Mouse (Mus musculus) v-Abl transformed pro-B cells (cell line): ENCODE measurements around the gene Tctex1d4.

Experiments used
- in situ Hi-C, 2 experiments: fragments of 400-800 bp; cut with MboI; formaldehyde crosslinking; loops; one replicate each; pipeline ENCODE4 v1.15.1; 2025; ENCODE audit not compliant: unreplicated experiment in 2 of 2

Tctex1d4 gene

DNA sequence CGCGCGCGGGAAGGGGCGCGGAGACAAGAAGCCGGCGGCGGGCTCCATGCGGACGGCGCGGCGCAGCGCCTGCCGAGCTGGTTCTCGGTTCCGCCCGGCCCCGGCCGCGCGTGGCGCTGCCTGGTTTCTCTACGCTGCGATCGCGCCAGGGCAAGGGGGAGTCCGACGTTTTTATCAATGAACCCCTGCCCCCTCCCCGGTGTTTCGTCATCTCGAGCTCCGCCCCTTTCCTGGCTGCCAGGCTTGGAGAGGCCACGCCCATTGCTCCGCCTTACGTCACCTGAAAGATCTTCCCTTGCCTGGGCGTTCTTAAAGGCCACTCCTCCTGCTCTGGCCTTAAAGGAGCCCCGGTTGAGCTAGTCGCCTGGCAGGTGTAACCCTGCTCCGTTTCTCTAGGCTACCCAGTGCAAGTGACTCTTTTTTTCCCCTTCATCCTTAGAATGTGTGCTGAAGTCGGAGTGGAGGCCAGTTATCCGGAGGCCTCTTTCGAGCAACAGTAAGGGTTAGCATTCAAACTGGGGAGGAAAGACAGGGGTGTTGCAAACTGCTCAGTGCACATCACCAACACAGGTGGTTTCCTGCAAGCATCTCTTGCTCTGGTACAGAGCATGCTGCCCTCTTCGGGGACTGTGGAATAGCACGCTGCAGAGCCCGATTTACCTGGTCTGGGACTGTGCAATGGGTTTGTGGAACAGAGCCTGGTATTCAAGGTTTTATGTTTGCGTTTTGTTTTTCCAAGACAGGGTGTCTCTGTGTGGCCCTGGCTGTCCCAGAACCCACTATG is 7.4 kb downstream of the Tctex1d4 start, which contains the start of gene Plk3:
TSS of gene Plk3 (minus strand) at position 147 of the 784 bp plus-strand sequence.
- in situ Hi-C loops, result loop anchor here (10.0 to 25.0 kb wide), 3 partner anchors 422 to 997 kb away; partner anchors contain the start of genes Ccdc163 (in 1 of the 2), Mmachc (in 1 of the 2) and Tesk2 (in 1 of the 2)

DNA sequence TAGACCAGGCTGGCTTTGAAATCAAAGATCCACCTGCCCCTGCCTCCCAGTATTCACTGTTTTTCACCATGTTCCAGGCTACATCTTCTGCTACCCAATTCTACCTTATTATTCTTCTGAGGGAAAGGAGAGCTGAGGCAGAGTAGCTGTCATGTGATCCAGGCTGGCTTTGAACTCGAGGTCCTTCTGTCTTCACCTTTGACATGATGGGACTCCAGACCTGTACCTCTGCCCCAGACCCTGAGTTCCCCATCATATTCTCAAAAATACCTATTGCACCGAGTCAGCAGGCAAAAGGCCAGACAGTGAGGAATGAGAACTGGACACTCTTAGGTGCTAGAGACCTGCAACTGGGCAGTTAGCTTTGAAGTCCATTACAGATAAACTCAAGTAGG is 8.0 kb downstream of the Tctex1d4 start:
- in situ Hi-C loops, result loop anchor here (10.0 to 25.0 kb wide), 3 partner anchors 422 to 997 kb away; partner anchors contain the start of genes Ccdc163 (in 1 of the 2), Mmachc (in 1 of the 2) and Tesk2 (in 1 of the 2)

DNA sequence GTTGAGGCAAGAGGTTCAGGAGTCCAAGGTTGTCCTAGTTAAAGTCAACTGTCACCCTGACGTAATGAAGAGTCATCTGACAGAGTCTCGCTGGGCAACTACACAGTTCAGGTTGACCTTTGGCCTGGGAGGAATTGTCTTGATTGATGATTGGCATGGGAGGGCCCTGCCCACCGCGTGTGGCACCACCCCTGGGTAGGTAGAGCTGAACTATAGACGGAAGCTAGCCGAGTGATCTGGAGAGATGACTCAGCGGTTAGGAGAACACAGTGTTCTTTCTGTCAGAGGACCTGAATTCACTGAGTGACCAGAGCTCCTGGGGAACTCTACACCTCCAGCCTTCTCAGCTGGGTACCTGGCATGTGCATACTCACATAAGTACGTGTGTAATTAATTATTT is 9.4 kb downstream of the Tctex1d4 start:
- in situ Hi-C loops, result loop anchor here (5.0 to 25.0 kb wide), 4 partner anchors 144 to 999 kb away; partner anchors contain the start of genes Ccdc163 (in 1 of the 2), Mmachc (in 1 of the 2), Tesk2 (in 1 of the 2) and Urod (in 1 of the 2)

DNA sequence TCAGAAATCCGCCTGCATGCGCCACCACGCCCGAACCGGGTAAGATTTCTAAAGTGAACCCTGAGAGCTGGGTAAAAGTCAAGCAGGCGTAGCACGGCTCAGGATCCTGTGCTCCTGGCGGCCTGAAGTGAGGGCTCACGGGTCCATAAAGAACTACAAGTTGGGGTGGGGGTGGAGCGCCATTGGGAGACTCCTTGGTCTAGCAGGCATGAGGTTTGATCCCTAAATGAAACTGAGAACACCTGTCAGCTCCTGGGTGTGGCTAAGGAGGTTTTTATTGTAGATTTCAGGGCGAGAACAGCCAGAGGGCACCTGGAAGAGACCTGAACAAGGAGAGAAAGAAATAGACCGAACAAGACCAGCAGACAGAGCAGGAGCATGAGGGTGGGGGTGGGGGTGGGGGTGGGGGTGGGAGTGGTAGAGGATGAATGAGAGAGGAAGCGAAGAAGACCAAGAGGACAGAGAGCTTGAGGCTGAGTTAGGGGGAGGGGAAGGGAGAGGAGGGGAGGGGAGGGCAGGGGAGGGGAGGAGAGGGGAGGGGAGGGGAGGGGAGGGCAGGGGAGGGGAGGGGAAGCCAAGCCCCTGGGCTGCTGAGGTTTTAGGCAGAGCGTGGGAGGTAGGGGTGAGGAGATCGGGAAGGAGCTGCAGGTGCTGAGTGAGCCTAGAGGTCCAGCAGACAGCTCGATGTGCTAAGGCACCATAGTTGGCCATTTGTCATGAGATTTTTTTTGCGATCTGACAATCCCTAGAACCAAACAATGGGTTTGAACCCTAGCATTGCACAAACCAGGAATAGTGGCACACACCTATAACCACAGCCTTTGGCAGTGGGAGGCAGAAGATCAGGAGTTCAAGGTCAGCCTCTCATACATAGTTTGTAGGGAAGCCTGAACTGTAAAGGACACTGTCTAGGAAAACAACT is 12.0 kb downstream of the Tctex1d4 start:
- in situ Hi-C loops, result loop anchor here (5.0 to 25.0 kb wide), 4 partner anchors 146 to 1001 kb away; partner anchors contain the start of genes Ccdc163 (in 1 of the 2), Mmachc (in 1 of the 2), Tesk2 (in 1 of the 2) and Urod (in 1 of the 2)

DNA sequence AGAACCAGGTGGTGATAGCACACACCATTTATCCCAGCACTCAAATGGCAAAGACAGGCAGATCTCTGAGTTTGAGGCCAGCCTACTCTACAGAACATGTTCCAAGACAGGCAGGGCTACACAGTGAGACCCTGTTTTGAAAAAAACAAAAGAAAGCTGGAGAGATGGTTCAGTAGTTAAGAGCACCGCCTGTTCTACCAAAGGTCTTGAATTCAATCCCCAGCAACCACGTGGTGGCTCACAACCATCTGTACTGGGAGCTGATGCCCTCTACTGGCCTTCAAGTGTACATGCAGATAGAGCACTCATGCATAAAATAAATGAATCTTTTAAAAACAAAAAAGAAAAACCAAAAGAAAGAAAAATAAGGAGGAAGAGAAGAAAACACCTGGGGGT is 12.6 kb downstream of the Tctex1d4 start:
- in situ Hi-C loops, result loop anchor here (5.0 to 25.0 kb wide), 4 partner anchors 147 to 1002 kb away; partner anchors contain the start of genes Ccdc163 (in 1 of the 2), Mmachc (in 1 of the 2), Tesk2 (in 1 of the 2) and Urod (in 1 of the 2)

DNA sequence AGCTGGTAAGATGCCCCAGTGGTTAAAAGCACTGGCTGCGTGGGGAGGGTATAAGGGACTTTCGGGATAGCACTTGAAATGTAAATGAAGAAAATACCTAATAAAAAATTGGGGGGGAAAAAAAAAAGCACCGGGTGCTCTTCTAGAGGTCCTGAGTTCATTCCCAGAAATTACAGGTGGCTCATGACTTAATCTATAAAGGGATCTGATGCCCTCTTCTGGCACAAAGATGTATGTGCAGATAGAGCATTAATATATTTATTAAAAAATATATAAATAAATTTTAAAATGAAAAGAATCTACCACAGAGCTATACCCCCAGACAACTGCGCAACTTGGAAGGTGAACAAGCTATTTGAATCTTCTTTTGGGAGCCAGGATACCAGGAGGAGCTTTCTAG is 14.0 kb downstream of the Tctex1d4 start:
- in situ Hi-C loops, result loop anchor here (5.0 to 25.0 kb wide), 5 partner anchors 143 to 1003 kb away; partner anchors contain the start of genes Ccdc163 (in 1 of the 2), Hectd3 (in 1 of the 2), Mmachc (in 1 of the 2) and Tesk2 (in 1 of the 2)

DNA sequence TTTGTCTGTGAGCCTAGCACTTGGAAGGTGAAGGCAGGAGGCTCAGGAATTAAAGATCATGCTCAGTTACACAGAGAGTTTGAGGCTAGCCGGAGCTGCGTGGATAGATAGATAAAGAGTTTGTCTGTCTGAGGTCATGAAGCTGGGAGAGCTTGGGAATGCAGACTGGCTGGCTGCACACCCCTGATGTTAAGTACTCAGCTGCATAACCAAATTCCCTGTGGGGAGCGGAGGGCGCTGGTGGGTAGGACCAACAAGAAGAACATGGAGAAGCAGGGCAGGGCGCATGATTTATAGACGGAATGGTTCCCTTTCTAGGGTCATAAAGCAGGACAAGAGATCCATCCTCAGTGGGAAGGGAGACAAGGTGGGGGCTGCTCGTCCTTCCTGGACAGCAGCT is 16.4 kb downstream of the Tctex1d4 start:
- in situ Hi-C loops, result loop anchor here (5.0 to 25.0 kb wide), 5 partner anchors 146 to 1006 kb away; partner anchors contain the start of genes Ccdc163 (in 1 of the 2), Hectd3 (in 1 of the 2), Mmachc (in 1 of the 2) and Tesk2 (in 1 of the 2)

DNA sequence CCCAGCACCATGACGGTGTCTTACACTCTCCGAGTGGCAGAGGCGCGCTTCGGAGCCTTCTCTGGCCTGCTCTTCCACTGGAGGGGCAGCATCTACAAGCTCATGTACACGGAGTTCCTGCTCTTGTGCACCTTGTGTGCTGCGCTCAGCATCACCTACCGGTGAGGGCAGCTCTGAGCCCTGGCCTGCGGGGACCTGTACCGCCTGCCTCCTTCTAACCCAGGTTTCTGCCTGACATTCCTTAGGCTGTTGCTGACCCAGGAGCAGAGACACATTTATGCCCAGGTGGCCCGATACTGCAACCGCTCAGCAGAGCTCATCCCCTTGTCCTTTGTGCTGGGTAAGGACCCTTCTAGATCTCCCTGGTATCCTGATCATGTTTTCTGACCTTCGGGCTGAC is 18.7 kb downstream of the Tctex1d4 start:
- in situ Hi-C loops, result loop anchor here (5.0 to 25.0 kb wide), 4 partner anchors 43 to 1008 kb away; partner anchors contain the start of genes Ccdc163 (in 1 of the 2), Mmachc (in 1 of the 2) and Tesk2 (in 1 of the 2)

DNA sequence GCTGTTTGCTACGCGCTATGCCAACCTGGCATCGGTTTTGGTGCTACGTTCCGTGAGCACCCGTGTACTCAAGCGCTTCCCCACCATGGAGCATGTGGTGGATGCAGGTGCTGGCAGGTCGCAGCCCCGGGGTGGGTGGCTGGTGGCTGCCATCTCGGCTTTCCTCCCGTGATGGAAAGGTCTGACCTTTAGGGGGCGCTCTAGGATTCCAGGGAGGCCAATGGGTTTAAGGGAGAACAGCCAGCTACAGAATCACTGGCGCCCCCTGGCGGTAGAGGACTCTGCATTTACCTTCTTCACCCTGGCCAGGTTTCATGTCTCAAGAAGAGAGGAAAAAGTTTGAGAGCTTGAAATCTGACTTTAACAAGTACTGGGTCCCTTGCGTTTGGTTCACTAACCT is 19.6 kb downstream of the Tctex1d4 start:
- in situ Hi-C loops, result loop anchor here (5.0 to 25.0 kb wide), 4 partner anchors 44 to 1009 kb away; partner anchors contain the start of genes Ccdc163 (in 1 of the 2), Mmachc (in 1 of the 2) and Tesk2 (in 1 of the 2)

DNA sequence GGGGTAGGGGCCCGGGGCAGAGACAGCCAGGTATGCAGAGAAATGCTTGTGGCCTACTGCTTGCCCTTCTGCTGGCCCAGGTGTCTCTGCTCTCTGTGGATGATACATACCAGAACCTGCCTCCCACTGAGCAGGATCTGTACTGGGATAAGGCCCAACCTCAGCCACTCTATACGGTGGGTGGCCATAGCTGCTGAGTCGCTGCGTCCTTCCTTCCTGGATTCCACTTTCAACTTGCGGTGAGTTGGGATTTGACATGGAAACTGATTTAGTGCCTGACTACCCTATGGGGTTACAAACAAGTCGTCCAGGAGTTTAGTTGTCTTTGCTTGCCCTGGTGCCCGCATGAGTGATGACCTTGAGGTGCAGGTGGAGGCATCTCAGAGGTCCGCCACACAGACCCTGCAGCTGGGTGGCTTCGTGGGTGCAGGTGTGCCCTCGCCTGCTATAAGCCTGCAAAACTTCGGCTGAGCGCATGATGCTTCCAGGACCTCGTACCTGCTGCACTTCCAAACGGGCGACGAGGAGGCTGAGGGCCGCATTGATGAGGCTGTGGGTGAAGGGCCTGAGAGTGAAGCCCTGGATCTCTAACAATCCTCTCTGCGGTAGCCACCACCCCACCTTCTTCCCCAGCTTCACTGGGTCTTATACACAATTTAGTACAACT is 21.6 kb downstream of the Tctex1d4 start:
- in situ Hi-C loops, result loop anchor here (5.0 to 25.0 kb wide), 4 partner anchors 46 to 1011 kb away; partner anchors contain the start of genes Ccdc163 (in 1 of the 2), Mmachc (in 1 of the 2) and Tesk2 (in 1 of the 2)

DNA sequence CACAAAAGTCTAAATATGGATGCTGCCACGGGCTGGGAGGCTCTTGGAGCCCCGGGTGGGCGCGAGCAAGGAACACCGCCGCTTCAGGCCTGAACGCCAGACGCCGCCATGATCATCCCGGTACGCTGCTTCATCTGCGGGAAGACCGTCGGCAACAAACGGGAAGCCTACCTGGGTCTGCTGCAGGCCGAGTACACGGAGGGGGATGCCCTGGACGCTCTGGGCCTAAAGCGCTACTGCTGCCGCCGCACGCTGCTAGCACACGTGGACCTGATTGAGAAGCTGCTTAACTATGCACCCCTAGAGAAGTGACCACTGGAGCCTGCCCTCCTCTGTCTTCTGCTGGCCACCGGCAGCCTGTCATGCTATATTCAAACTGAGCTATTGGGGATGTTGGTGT is 22.2 kb downstream of the Tctex1d4 start:
- in situ Hi-C loops, result loop anchor here (5.0 to 25.0 kb wide), 4 partner anchors 47 to 1012 kb away; partner anchors contain the start of genes Ccdc163 (in 1 of the 2), Mmachc (in 1 of the 2) and Tesk2 (in 1 of the 2)

DNA sequence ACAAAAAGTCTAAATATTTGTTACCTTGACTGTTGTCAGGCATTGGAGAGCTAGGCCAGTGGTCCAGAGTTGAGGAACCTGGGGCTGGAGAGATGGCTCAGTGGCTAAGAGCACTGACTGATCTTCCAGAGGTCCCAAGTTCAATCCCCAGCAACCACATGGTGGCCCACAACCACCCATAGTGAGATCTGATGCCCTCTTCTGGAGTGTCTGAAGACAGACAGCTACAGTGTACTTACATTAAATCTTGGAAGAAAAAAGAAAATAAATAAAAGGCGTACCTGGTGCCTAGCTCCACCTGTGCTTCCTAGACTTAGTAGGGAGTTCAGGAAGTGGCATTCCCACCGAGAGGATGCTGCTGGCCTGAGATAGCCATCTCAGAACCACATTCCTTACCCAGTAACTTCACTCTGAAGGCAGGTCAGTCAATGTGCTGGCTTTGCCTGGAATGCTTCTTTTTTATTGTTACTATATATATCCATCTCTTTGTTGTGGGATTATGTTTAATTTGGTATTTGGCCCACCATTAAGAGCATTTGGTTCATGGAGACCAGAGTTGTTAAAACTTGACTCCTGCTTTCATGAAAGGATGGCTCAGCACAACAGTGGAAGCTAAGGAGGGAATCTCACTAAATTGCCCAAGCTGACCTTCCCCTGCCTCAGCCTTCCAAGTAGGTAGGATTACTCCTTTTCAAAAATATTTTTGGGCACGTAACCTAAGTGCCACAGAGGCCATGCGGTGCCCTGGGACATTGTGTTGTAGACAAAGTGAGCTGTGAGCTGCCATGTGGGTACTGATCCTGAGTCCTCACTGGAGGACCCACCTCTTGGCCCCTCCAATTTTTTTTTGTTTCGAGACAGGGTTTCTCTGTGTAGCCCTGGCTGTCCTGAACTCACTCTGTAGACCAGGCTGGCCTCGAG is 23.0 kb downstream of the Tctex1d4 start:
- in situ Hi-C loops, result loop anchor here (5.0 to 25.0 kb wide), 5 partner anchors 38 to 1012 kb away; partner anchors contain the start of genes Ccdc163 (in 1 of the 2), Mmachc (in 1 of the 2) and Tesk2 (in 1 of the 2)

DNA sequence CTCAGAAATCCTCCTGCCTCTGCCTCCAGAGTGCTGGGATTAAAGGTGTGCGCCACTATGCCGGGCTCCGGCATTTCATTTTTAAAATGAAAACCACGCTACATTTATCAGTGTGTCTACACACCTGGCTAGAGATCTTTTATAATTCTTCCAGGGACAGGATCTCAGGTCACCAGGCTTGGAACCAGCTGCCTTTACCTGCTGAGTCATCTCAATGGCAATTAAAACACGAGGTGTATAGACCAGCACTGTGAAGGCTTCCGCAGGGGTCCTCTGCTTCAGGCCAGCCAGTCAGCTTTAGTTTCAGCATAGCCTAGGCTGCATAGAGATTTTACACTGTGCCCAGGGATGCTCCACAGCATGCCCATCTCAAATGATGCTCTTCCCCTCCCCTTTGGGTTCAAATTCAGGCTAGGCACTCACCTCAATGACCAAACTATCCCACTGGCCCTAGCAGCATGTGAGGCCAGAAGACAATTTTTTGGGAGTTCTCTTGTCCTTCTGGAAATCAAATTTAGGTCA is 23.7 kb downstream of the Tctex1d4 start:
- in situ Hi-C loops, result loop anchor here in 1 of 2 experiments (5.0 kb wide), 1 partner anchor 37 kb away; no protein-coding TSS in a partner anchor

DNA sequence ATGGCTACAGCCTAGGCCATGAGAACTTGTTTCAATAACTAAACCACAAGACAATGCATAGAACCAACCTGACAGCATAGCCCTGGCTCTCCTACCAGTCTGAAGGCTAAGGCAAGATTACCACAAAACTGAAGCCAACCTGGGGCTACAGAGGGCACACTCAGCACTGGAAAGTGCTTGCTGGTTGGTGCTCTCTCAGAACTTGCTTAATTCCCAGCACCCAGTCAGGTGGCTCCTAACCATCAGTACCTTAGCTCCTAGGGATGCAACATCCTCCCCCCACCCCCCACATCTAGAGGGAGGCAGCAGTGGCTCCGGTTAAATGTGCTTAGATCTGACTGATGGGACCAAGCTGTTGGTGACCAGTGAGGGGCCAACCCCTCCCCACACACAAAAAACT is 24.8 kb downstream of the Tctex1d4 start:
- in situ Hi-C loops, result loop anchor here in 1 of 2 experiments (5.0 kb wide), 1 partner anchor 36 kb away; no protein-coding TSS in a partner anchor

DNA sequence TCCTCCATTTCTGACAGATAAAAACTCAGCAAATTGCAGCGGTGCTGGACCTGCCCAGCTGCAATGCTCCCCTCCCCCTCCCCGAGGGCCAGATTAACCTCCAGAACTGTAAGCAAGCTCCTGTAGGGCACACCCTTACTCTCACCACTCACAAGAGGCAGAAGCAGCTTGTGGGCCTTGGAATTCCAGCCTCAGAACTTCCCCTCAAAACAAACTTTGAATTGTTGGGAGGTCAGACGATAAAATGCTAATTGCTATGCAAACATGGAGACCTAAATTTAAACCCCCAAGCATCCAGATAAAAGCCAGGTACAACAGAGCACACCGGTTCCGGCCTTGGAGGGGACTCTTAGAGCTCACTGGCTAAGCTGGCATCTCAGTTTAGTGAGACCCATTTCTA is 26.1 kb downstream of the Tctex1d4 start:
- in situ Hi-C loops, result loop anchor here in 1 of 2 experiments (5.0 kb wide), 1 partner anchor 35 kb away; no protein-coding TSS in a partner anchor

DNA sequence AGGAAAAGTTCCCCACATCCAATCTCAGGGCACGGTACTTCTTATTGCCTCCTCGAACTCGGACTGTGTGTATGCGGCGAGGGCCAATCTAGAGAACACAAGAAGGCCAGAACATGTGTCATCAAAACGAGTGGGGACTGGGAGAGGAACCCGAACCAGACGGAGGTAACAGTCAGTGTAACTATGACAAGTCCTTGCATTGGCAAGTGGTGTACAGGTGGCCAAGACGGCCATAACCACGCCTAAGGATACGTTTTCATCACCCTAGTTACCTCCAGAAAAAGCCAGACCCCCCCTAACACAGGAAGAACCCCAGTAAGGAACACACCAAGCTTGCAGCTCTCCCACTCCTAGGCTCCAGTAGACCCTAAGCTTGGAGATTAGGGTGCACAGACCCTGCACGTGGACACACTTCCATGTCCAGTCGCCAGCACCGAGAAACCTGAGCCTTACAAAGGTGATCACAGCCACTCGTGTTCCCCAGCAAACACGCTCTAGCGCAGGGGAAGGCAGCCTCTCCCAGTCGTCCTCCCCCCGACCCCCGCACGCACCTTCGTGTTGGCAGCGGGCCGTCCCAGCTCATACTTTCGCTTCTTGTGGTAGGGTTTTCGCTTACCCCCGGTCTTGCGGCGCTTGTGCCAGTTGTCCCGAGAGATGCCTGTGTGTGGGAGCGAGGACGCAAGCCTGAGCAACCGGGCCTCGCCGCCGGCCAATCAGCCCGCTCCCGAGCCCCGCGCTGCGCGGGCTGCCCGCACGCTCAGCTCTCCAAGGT is 28.6 kb downstream of the Tctex1d4 start:
- in situ Hi-C loops, result no loop called here
